Mouse (Mus musculus) heart, adult 2 months (tissue): ENCODE data around the gene Tph1.

ENCODE experiments used
- CTCF ChIP-seq: fragments of 200-600 bp; IDR thresholded peaks from 2 replicates; pipeline ENCODE4 v1.8.1; 2022; ENCODE audit warnings: antibody characterized with exemption, mild to moderate bottlenecking, moderate library complexity
- EP300 ChIP-seq: fragments of 200-500 bp; IDR thresholded peaks from 2 replicates; pipeline ENCODE4 v1.6.1; 2011; ENCODE audit warnings: low read depth, low read length, control low read depth; ENCODE audit not compliant: insufficient read depth
- POLR2A ChIP-seq: fragments of 200-500 bp; IDR thresholded peaks from 2 replicates; pipeline ENCODE4 v1.6.1; 2011; ENCODE audit warnings: mild to moderate bottlenecking, low read depth, low read length, control low read depth; ENCODE audit not compliant: insufficient read depth

- TF ChIP-seq CTCF = no peak
- no peak for TF ChIP-seq POLR2A
- no peak for TF ChIP-seq EP300
Measured at GRCm38 (mm10) chr7:46667256-46667655, 5.1 kb downstream of the Tph1 start.
